Mouse (Mus musculus): ENCODE results near the gene Creb5.

Creb5 gene

DNA sequence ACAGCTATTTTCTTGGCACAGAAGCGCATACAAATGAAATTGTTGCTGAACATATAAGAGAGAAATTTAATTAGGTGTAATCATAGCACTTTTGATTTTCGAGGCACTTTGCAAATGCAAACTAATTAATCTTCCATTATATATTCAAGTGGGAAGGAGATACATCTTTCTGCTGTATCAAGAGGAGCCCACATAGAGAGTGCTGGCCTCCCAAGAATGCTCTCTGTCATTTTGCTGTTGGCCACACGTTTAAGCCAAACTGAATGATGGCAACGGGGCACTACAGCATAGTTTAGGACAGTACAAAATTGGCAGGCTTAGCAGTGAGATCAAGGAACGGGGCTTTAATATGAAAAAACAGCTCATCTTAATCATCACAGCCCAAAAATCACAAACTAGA lies 356.4 kb downstream of the Creb5 start:
- no peak for DNase-seq (ENCODE audit: low spot score)

DNA sequence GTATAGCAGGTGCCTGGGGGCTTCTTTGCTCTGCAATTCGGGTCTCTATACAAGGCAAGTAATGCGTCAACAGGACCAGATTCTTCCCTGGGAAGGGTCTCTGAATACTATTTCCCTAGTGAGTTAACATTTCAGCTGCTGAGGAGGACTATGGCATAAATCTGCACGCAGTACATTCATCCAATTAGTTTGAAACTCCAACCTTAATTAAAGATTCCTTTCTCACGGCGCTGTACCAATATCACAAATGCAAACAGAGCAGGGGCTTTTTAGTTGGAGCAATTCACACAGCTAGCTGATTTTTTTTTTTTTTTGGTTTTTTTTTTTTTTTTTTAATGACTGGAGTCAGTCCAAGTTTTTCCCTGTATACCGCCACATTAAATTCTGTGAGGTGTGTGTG lies 357.0 kb downstream of the Creb5 start:
- DNase-seq (ENCODE audit: low spot score), result no peak

DNA sequence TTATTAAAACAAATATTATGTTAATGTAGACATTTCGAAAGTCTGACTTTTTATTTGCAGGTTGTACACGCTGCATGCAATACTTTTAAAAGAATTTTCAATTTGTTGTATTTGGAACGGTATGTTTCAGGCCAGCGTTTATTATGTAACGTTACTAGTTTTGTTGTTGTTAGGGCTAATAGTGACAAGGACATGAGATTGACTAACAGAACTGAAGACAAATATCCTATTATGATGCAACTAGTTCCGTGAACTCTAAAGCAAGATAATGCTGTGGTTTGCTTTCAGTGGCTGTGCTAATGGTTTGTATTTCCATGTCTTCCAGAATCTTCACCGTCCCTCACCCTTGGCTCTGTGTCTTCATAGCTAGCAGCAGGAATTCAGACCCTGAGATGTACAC lies 357.9 kb downstream of the Creb5 start:
- no peak for DNase-seq (ENCODE audit: low spot score)

DNA sequence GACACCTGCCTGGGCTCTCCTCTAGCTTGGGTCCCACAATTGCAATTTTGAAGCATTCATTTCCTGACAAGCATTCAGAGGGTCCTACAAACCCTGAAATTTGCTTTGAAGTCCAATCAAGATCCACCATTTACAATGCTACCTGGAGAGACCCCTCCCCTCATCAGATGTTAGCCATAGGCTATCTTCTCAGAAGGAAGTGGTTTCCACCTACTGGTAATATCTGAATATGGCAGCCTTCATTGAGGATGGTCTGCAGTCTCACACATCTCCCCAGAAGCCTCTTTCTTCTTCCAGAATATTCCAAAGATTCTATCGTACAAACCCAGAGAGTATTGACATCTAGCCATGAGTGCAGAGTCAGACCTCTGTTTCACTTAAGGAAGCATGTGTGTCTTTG lies 362.7 kb downstream of the Creb5 start:
- DNase-seq (ENCODE audit: low spot score), result no peak

DNA sequence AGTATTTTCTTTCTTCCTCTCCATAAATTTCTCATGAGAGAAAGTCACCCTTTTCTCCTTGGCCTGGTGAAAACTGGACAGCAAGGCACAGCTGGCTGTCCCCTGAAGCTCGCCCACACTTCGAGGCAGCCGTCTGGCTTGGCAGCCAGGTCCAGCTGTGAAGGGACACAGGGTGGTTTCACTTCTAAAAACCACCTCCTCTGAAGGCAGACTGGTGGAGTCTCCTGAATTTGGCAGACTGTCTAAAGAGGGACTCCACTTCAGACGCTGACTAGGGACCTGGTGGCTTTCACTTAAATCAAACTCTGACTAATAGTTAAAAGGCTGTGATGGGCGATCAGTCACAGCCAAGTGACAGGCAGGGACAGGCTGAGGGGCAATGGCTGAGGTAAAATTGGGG lies 365.6 kb downstream of the Creb5 start:
- no peak for DNase-seq (ENCODE audit: low spot score)

DNA sequence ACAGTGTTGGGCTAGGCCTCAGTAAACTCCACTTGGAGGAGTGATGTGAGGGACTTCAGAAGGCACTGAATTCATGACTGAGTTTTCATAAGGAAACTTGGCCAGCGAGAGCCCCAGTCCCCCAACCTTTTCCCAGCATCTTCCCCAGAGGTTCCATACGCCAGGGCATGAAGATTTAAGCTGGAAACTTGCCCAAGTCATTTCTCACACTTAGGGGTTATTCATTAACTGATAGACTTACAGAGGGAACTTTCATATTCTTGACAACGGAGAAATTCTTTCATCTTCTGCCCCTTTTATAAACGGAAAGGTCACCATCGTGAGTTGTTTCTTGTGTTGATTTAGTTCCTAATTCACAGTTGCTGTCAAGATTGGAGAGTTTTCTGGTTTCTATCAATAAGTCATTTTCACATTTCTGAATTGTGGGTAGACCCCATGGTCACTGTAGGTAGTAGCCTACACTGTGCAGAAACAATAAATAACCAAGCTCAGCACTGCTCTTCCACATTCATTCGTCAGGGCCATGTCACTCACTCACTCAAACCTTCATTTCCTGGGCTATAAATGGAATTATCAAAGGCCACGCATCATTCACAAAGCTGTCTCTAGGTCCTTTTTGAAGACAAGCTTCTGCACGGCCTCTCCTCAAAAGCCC lies 366.8 kb downstream of the Creb5 start:
- DNase-seq (ENCODE audit: low spot score), result no peak

DNA sequence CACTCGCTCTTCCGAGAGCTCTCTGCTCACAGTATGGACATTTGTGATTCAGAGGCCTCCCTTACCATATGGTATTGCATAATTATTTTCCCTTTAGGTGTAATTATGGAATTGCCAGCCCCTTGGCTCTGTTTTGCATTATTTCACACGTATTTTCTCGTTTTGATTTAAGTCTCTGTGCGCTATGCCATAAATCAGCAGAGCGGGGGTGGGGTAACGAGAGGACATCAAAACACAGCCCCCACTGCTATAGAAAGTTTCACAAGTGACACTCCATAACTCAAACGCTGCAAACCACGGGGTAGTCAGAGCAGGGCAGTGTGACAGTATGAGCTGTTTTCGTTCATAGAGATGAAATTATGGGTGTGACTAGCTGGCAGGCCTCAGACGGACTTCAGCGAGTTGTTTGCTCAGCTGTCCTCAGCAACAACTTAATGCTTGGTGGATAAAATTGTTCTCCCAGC lies 367.3 kb downstream of the Creb5 start:
- DNase-seq (ENCODE audit: low spot score), result no peak

DNA sequence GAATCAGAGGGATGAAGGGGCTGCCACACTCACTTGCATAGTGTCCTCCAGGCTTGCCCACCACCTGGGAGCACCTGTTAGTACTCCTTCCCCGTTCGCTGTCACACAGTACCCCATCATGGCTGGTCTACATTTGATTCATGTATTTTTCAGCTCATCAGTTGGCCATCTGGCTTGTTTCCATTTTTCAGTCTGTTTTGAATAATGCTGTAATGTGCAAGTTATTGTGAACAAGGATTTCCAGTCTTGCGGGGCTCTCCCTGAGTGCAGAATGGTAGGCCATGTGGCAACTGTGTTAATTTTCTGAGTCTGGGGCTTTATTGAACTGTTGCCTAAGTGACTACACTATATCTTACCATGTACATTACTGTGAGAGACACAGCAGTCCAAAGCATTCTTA lies 369.4 kb downstream of the Creb5 start:
- no peak for DNase-seq (ENCODE audit: low spot score)

DNA sequence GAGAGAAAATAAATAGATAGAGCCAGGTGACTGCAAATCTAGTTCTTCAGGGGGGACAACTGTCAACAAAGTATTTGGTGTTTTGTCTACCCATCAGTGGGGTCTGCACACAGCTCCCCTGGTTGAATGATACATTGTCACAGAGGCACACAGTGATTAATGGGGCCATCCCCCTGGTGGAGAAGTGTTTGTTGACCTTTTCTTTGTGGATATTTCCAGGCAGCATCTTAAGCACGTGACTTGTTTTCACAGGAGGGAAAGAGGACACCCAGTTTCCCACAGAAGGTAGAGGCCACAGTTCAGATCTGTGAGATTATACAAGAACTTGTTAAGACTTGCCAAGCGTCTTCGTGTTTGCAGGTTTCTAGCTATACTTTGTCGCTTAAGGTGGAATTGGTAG lies 370.4 kb downstream of the Creb5 start:
- DNase-seq (ENCODE audit: low spot score), result no peak

DNA sequence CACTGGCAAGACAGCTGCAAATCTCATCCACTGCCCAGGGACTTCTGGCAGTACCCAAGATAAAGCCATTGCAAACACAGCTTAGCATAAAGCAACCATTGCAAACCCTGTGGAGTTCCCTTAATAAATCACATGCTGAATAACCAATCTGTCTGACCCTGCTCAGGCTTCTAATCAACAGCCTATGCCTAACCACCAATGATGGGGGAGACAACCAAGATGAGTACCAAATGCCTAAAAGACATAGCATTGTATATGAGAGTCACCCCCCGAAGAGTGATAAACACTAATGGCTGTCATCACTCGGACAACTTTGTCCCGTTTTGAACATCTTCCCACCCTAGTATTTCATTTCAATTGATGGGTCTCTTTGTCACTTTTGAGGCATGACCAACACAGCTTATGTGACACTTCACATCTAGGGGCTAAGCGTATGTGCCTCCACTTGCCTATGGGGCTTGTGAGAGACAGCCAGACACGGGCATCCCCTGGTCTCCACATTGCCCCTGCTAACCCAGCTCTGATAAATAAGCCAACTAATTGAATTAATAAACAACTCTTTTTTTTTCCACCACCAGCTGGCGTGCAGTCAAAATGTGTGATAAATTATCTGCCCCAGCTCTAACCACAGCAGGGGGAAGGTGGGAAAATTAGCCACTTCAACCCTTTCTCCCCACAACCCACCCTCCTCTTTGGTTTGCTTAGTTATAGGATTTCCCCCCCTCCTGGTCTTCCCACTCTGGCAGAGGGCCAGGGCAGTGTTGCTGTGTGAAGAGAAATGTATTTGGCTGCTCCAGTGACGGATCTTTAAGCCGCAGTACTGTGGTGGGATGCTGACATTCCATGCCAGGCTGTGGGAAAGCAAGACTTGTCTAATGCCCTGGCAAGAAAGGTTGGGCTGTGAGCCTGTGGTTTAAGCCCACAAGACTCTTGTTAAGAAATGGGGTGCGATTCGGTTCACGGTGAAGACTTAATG lies 376.1 kb downstream of the Creb5 start:
- no peak for DNase-seq (ENCODE audit: low spot score)

DNA sequence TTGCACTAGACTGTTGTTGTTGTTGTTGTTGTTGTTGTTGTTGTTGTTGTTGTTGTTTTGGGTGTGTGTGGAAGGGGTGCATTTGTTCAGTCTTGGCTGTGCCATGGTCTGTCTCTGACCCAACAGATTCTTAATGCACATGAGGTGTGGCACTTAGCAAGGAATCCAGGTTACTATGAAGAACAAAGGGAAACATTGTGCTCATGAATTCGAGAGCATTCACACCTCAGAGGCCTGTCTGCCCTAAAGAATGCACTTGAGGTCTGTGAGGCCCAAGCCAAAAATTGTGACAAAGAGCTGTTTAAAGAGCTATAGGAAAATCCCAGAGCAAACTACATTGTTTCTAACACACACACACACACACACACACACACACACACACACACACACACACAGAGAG lies 377.7 kb downstream of the Creb5 start:
- DNase-seq (ENCODE audit: low spot score), result no peak

DNA sequence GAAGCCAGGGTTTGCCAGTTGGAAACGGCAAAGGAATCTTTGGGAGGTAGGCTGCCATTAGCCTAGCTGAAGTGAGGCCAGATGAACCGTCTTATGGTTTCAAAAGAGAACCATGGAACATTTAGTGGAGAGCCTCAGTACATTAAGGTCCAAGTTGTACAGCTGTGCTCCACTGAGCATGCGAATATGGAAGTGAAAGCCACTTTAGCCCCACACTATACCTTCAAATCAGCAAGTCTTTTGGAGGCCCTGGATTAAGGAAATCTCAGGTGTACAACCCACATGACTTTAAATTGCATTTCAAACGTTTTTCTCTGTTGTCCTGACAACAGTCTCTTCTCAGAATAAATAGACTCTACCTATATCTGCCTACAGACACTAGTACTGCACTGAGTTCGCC lies 379.4 kb downstream of the Creb5 start:
- DNase-seq (ENCODE audit: low spot score), result no peak

DNA sequence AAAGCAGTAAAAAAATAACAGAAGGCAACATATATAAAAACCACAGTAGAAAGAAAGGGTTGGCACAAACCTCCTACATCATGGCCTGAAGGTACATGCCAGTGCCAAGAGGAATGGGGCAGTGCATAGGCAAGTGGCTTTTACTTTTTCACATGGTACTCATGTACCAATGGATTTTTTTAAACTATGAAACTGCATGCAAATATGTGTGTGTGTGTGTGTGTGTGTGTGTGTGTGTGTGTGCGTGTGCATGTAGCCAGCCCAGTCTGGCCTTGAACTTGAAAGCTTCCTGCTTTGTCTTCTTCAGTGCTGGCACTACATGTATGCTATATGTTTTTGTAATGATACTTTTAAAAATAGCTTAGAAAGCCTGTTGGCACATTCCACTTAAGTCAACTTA lies 391.2 kb downstream of the Creb5 start:
- DNase-seq (ENCODE audit: low spot score), result no peak

DNA sequence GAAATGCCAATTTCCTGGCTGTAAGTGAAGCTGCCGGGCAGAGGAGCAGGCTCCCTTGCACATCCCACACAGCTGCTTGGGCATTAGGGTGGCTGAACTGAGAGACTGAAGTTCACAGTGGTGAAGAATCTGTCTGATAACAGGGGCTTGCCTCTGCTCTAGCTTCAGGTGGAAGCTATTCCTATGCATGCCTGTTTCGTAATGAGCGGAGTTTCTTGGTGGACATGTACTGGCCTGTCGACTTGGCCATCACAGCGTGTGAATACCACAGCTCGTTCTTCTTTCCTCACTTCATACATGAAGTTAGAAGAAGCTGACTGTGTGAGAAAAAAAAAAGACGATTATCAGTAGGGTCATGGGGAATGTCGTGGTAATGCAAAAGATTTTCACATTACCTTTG lies 393.0 kb downstream of the Creb5 start:
- no peak for DNase-seq (ENCODE audit: low spot score)

DNA sequence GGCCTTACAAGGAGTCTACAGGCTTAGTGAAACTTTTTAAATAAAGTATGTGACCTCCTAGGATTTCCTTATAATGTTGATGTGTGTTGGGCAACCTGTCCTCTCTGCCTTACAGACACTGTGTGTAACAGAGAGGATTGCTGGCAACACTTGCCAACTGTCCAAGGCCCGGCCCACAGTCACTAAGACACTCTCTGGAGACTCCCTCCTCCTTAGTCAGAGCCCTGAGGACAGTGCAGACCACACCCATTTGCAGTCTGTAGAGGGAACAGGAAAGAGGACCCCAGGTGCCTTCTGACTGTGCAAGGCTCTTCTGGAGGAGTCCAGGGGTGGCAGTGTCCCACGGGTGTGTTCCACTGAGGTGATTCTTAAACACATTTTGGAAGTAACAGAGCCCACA lies 397.3 kb downstream of the Creb5 start:
- DNase-seq (ENCODE audit: low spot score), result no peak

DNA sequence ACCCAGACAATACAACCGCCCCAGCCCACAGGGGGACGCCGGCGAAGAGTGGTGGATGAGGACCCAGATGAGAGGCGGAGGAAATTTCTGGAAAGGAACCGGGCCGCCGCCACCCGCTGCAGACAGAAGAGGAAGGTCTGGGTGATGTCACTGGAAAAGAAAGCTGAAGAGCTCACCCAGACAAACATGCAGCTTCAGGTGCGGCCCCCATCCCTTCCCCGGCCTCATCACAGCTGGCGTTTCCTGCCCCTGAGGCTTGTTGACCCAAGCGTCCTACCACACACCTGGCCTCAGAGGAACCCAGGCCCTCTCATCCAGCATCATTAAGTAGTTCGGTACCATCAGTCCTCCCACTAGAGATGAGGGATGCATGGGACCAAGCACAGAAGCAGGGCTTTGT lies 398.3 kb downstream of the Creb5 start:
- DNase-seq (ENCODE audit: low spot score), result no peak

DNA sequence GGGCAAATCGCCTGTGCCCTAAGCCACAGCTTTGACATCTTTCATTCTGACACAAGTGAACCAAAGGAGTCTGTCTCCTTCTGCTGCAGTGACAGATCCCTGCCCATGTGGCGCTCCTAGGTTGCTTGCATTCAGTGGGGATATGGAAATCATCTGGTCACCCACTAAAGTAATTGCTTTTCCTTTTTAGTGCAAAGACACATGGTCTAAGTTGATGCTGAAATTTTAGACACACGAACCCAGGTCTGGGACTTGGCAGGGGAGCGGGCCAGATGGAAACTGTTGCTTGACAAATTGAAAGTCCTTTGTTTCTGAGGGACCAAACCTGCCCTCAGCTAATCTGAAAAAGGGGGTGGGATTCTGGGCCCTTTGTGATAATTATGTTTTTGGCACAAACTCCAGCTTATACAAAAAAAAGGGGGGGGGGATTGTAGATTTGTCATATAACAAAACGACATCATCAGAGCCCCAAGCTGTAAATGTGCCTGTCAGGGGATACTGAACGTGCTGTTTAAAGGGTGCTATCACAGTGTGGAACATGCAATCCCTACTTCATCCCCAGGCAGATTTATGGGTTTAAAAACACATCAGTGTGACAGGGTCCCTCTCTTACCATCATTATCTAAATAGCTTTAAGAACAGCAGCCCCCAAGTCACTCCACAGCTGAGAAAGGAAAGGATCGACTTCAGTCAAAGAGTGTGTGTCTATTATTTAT lies 401.9 kb downstream of the Creb5 start:
- DNase-seq (ENCODE audit: low spot score), result no peak

DNA sequence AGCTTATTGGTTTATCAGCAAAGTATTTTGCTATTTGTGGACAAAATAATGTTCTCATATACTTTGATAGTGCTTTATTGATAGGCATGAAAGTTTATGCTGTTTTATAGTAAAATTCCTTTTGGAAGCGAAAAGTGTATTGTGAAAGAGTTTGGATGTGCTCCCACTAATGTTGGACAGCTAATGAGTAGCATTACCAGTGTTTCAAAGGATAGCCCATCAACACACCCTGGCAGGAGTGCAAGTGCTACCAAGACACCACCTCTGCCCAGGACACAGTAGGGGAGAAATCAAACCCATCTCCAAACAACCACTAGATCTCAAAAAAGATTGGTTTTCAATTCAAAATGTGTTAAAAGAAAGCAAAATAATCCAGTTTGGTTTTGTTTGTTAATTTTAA lies 403.9 kb downstream of the Creb5 start:
- DNase-seq (ENCODE audit: low spot score), result no peak

DNA sequence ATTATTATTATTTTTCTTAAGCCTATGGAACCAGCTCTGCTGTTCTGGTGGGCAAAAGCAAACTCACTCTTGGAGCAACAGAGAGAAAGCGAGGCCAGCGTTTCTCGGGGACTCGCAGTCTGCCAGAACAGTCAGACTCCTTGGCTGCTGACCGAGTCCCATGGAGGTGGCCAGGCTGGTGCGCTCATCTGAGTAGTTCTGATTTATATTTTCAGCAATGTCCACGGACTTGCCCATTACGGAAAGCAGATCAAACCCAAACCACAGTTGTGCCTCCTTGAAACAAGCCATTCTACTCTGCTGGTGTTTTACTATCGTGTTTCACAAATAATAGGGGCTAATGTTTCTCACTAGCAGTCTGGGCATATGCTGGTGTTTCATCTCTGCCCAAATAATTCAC lies 408.1 kb downstream of the Creb5 start:
- DNase-seq (ENCODE audit: low spot score), result no peak

DNA sequence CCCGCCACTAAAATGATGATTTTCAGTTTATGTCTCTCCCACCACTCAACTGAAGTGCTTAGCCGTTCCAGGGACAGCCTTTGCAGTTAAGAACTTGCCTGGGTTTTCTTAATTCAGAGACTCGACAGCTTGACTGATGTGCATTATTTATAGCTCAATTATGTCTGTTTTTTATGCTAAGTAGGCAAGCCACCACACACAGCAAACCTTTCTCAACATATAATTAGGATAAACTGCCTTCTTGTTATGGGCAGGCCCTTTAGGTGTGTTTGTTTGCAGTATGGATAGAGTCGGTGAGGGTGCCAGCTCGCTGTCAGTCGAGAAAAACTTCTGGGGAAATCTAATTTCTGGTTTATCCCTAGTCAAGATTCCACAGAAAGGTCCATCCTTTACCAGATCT lies 409.4 kb downstream of the Creb5 start:
- no peak for DNase-seq (ENCODE audit: low spot score)

DNA sequence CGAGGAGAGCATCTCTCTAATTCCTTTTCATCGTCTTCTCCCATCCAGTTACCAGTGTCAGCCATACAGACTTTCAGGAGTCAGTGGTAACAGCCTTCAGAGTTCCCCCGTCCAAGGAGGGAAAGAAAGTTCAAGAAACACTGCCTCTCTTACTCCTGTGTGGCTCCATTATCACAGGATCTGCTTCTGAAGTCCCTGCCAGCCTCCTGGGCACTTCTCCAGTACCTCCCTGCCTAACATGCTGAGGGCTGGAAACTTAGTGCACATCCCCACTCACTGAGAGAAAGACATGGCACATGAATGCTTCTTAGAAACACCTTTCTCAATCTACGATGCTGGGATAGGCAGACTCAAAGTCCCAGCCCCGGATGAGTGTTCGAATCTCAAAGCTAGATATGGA lies 409.9 kb downstream of the Creb5 start:
- peak; percentile 38 for DNase-seq (ENCODE audit: low spot score)

DNA sequence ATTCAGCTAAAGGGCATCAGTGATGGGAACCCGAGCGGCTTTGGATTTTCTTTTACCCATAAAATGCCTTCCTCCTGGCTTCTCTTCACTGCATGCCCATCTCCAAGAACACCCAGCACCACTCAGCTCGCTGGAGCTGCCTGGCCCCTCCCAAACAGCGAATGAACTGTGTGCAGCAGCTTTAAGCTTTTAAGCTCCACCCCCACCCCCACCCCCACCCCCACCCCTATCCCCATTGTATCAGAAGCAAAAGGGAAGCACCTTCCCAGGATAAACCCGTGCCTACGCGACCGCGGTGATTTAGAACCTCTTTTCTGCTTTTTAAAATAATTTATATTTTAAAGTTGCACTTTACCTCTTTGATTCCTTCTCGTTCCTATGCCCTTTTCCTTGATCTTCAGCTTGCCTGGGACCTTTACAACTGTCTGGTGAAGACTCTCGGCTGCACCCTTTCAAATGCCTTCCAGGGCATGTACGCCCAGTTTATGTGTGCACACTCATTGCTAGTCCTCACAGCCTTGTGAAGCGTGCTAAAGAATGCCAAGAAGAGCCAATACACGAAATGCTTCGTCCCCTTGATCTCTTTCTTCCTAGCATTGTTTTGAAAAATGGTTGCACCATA lies 411.2 kb downstream of the Creb5 start:
- DNase-seq (ENCODE audit: low spot score), result no peak

All from testis, postnatal 14 days (tissue).